Mouse (Mus musculus): ENCODE measurements at regions not wholly inside any gene's neighbourhood (a gene's known extent, or its start where the extent isn't known, plus 50 kb on each side); places are given as distances from the start of the nearest gene placed in this dataset.
"Not testable (repeated sequence)": the region's sequence is repeated elsewhere in the genome, so short reads cannot be mapped to it uniquely, and the experiment has no call there.

DNA sequence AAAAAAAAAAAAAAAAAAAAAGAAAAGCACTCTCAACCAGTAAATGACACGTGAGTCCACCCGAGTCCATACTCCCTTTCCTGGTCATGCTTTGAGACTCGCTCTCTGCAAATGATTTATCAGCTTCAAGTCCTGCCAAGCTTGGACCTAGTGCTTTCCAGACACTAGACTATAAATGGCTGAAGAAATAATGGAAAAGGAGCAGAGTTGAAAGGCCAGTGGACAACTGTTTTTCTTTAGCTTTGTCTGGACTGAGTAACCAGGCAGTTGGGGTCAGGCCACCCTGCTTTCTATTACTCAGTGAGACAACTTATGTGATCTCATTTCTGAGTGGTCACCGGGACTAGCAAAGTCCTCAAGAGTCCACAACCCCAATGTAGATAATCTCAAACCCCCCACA, 112.9 kb downstream of the Kcns3 start:
- no peak for DNase-seq (ENCODE audit: inconsistent age in 2 of 2, low spot score in 1 of 2)

DNA sequence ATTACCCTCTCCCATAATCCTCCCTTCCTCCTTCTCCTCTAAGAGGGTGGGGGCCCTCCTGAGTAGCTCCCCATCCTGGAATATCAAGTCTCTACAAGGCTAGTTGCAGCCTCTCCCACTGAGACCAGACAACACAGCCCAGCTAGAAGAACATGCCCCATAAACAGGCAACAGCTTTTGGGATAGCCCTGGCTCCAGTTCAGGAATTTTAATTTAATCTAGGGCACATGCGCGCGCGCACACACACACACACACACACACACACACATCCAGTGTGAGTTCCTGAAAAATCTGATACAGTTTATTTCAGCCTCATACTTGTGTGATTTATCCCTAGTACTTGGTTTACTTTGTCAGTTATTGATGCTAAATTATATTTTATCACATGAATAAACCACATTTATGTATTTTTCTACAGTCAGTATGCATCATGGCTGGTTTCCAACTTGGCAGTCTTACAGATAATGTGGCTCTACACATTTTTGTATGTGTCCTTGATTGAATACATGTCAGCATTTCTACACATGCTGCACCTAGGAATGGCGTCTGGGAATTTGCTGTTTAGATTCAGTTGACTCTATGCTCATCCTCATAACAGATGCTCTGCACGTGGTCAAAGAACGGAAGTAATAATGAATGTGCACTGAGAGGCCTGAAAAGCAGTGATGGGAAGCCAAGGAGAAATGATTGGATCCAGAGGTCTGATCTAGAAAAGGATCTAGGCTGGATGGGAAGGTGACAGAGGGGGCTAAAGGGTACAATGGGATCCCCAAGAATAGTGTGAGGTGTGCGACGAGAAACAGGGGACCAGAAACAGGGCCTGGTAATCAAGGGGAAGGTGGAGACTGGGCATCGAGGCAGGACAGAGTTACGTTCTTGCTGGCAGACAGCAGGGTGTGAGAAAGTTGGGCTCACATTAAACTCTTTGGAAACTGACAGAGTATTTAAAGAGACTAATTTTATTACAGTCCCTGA, 130.0 kb downstream of the Kcns3 start:
- no peak for DNase-seq (ENCODE audit: inconsistent age in 2 of 2, low spot score in 1 of 2)

DNA sequence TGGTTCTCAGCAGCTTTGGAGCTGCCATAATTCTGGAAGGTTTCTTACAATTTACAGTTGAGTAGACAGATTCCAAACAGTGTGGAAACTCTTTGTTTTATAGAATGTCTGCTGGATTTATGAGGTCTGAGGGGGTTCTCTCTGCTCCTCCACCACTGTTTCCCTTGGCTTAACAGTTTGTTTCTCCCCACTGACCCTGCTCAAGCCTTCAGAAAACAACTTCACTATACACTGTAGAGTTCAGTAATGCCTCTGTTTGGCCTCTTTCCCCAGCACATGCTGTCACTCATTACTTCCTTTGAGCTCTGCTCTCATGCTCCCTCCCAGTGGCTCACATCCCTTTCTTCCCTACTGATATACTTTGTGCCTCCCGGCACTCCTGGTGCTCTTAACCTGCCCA, 139.7 kb downstream of the Kcns3 start:
- no peak for DNase-seq (ENCODE audit: inconsistent age in 2 of 2, low spot score in 1 of 2)

DNA sequence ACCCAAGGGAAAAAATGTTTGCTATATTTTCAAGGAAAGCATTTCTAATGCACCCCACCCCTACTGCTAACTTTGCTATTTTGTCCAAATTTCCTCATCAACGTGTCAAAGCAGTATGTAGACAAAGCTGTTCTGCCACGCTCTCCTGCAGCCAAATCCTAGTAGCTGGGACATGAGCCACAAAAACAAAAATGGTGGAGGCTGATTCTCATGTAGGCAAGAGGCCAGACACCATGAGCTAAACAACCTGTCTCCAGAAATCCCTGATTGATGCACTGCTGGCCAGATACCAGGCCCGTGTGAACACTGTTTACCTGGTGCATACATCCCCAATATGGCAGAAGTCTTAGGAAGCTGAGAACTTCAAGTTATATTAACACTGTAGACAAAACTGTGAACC, 166.6 kb downstream of the Kcns3 start:
- no peak for DNase-seq (ENCODE audit: inconsistent age in 2 of 2, low spot score in 1 of 2)

DNA sequence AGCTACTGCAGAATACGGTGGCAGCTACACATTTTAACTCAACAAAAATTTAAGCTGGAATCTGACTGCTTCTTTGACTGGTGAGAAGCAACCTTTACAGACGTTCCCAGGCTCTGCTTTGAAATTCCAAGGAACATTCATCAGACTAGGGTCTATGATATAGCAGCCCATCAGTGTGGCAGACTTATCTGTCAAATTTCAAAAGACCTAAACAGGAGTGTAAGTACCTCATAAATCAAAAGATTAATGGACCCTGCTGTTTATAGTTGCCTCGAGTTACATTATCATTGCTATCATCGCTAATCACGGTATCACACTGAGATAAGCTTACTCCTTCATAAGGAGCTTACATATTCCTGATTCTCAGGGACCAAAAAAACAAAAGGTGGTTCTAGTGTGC, 201.7 kb downstream of the Kcns3 start:
- no peak for DNase-seq (ENCODE audit: inconsistent age in 2 of 2, low spot score in 1 of 2)

DNA sequence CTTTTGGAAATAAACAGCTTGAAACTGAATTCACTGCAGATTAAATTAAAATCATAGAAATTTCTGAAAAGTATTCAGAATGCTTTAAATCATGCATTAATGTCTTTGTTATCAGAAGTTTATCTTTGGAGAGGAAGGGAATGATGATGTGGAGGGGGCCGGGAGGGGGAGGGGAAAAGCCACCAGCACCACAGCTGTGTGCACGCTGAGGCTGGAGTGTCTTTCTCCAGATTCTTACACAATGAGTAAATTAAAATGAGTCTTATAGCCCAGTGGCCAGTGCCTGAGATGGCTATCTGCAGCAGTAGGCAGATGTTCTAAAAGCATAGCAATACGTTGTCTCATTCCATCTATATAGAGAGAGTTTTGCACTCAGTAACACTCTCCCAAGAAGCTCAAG, 209.8 kb downstream of the Kcns3 start:
- DNase-seq (ENCODE audit: inconsistent age in 2 of 2, low spot score in 1 of 2): no peak

DNA sequence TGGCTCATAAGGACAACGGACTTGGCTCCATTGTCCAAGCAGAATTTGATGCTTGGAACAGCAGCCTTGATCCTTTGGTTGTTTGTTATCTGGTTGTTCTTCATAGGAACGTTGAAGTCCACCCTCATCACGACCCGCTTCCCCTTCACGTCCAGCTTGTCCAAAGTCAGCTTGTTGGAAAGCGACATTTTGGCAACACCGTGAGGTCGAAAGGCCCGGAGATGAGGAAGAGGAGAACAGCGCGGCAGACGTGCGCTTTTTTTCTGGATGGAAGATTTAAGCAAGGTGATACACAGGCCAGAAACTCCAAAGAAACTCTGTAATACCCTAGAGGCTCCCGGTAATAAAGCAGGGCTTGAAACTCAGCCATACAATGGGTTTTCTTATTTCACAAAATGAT, 250.8 kb downstream of the Kcns3 start:
- not testable (repeated sequence) for DNase-seq (ENCODE audit: inconsistent age in 2 of 2, low spot score in 1 of 2)

DNA sequence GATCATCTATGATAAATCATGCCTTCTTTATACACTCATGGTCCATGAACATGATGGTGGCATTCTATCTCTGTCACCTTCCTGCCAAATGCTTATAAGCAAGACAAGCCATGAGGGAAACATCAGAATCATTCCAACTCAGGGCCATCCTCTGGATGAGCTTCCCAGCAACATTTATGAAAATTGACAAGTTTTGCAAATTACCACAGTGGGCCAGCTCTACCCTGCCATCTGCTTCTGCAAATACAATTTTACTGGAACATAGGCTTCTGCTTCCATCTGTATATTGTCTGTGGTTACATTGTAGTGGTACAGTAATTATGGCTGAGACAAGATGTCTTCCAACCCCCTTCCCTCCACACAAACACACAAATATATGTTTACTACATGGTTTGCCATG, 272.1 kb downstream of the Kcns3 start:
- DNase-seq (ENCODE audit: inconsistent age in 2 of 2, low spot score in 1 of 2): no peak

DNA sequence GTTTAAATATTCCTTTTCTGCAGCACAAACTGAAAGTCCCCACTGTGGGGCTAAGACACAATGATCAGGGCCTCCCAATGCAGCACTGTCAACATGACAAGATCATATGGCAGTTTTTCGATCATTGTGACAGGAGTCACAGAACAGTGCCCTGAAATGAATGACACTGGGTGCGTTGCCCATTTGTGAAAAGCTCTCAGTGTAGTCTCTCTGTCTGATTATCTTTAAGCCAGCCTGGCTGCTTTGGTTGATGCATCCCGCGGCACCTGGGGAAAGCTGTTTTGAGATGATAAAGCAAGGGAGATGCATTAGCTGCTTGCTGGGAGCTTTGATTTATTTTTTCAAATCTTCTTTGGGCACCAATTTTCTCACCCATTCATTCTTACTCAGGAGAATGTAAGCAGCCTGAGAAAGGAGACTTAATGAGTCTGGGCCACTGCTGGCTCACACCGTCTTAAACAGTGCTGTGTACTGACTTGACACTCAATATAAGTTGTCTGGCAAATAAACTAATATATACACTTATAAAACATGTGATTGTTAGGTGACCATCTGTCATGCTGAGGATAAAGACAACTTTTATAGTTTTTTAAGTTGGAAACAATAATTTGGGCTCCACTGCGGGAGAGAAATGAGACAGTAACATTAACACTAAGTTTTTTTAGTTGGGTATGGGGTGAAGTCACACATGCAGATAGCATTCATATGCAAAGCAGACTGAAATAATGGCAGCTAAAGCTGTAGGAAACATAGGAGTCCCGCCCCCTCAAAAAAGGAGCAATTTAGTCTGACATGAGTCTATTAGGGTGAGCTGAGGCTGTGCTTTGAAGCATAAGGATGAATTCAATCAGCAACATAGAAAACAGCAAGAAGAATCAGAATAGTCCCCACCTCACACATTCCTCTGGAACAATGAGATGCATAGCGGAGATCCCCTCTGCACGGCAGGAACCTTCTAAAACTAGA, 276.0 kb downstream of the Kcns3 start:
- DNase-seq (ENCODE audit: inconsistent age in 2 of 2, low spot score in 1 of 2): no peak

DNA sequence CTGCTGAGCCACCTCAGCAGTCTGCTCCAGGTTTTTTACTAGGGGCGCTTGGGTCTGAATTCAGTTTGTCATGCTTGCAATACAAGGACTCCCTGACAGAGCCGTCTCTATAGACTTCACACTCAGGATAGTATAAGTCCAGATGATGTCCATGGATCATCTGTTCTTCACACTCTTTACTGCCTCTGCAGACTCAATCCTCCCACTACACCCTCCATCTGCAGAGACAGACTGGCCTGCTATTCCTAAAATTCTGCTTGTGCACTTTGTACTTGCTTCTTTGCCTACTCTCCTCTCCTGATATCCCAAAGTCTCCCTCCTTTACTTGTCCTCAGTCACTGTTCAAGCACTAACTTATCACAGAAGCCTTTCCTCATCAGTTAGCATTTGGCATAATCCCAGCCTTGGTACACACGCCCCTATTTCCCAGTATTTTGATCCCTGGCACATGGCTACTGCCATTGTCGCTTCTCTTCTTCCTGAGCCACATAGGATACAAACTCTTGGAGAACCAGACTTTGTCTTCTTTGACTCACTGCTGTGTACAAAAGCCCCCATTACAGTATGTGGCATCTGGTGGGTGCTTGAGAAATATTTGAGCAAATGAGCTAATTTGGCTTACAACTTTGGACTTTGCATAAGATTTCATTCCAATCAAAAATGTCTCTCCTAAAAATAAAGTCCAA, 277.0 kb downstream of the Kcns3 start:
- DNase-seq (ENCODE audit: inconsistent age in 2 of 2, low spot score in 1 of 2): no peak

DNA sequence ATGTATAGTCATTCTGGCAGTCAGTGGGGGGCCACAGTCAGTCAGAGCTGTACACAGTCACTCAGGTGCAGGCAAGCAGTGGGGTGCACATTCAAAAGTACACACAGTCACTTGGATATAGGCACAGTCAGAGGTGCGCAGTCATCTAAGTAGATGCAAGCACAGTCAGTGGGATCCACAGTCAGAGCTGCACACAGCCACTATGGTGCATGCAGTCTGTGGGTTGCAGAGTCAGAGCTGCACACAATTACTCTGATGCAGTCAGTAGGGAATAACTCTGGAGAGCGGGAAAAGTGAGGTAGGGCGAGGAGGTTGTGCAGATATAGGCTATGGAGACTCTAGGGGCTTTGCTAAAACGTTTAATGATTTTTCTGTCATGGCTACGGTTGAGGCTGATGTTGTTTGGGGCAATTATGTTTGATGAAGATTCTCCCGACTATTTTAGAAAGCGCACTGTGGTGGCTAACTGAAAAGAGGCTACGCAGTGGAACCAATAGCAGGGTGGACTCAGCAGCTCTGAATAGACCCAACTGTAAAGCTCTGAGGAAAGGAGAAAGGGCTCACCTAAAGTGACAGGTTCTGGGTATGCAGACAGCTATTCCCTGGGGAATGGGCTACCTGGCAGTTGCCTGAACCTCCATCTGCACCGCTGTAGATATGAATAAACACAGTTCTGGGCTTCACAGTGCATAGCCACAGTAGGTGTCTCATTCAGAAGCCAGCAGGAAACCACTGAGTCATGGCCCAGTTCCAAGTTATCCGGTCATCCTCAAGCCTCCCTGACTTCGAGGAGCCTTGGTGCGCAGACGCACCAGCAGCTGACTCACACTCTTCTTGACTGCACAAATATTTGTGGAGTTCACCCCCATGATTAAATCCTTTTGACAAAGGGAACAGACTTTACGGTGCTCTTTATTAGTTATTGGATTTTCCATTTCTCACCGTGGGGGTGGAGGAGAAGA, 282.9 kb downstream of the Kcns3 start:
- DNase-seq (ENCODE audit: inconsistent age in 2 of 2, low spot score in 1 of 2): no peak

DNA sequence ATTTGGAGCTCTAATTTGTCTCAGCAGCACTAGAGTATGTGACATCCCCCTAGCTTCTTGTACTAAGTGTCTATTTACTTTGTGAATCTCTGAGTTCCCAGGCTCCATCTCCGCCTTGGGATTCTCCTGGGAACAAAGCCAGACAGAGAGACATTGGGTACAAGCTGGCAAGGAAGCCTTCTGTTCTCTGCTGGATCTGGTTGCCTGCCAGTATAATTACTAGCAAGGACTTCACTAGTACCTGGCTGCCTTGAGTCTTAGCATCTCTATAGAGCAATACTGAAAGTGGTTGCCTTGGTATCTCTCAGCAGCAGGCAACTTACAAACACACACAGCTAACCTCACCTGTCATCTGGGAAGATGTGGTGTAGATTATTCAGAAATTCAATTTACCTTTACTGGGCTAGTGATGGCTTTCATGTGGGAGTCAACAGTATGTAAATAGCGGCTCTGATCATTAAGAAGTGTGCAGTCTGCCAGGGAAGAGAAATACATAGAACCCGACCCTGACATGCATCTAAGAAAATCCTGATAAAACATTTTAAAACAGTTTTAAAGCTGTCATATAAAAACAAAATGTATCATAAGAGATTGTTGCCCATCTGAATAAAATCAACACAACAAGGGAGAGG, 283.8 kb downstream of the Kcns3 start:
- no peak for DNase-seq (ENCODE audit: inconsistent age in 2 of 2, low spot score in 1 of 2)

DNA sequence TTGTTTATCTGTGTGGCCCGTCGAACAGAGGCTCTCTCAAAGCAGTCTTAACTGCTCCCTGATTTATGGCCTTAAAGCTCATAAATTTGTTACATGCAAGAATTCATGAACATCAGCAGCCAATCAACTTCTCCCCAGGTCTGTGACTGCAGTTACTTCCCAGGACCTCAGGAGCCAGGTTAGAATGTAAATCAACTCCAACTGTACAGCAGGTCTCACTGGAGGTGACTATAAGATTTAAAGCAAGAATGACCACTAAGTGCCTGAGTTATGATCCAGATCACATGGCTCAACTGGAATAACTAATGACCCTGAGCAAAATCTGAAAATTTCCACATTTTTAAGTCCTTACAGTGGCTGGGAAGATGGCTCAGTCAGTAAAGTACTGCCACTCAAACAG, 285.6 kb downstream of the Kcns3 start:
- DNase-seq (ENCODE audit: inconsistent age in 2 of 2, low spot score in 1 of 2): no peak

DNA sequence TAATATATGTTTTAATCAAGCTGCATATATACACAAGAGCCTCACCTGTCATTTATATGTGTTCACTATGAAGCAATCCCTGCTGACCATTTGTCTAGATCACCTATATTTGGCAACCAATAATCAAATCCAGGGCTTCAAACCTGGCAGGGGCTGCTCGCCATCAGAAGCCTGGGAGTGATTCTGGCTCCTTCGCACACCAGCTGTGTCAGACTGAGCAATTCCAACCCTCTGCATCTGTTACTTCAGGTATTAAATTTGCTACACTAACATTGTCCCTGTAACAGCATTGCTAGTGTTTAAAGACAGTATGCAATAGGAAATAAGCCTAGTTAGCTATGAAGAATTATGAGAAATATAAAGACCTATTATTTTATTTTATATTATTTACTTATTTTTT, 330.5 kb downstream of the Kcns3 start:
- DNase-seq (ENCODE audit: inconsistent age in 2 of 2, low spot score in 1 of 2): no peak

DNA sequence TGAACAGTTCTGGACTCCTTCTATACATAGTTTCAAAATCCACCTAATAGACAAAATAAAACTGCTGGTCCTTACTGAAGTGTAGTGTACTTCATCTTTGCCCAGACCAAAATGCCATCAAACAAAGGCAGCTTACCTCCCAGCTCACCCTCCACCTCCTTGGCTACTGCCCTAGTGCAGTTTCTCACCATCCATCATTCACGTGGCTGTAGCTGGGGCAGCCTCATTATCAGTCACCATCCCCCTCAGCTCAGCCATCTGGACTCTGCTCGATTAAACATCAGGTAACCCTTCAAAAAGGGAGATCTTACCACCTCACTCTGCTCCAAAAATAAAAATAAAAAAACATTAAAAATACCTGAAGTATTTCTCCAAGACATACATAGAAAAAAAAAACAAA, 332.8 kb downstream of the Kcns3 start:
- no peak for DNase-seq (ENCODE audit: inconsistent age in 2 of 2, low spot score in 1 of 2)

DNA sequence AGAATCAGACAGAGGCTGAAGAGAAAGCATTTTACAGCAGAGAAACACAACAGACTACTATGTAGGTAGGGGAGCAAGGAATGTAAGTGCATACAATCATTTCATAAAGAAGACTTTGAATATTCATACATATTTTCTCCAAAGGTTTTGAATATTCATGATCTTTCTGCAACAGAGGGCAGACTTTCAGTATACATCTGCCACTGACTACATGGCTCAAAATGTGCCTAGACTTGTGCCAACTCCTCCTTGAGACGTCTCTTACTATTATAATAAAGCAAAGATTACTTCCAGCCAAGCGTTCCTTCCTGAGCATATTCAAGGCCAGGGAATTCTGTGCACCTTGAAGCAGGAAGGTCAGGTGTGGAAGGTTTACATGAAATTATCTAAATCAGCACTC, 333.3 kb downstream of the Kcns3 start:
- DNase-seq (ENCODE audit: inconsistent age in 2 of 2, low spot score in 1 of 2): no peak

DNA sequence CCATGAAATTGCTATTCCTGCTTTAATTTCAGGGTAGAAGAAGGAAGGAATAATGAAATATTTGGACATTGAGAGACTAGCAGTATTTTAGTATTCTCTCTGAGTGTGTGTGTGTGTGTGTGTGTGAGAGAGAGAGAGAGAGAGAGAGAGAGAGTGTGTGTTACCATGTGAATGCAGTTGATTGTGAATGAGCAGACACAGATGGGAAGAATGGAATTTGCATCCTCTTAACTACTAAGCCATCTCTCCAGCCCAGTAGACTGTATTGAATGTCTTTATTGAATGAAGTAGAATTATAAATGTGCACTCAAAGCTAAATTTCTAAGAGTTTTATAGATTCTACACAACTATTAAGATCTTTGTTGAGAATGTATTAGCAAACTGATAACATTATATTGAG, 340.3 kb downstream of the Kcns3 start:
- no peak for DNase-seq (ENCODE audit: inconsistent age in 2 of 2, low spot score in 1 of 2)

DNA sequence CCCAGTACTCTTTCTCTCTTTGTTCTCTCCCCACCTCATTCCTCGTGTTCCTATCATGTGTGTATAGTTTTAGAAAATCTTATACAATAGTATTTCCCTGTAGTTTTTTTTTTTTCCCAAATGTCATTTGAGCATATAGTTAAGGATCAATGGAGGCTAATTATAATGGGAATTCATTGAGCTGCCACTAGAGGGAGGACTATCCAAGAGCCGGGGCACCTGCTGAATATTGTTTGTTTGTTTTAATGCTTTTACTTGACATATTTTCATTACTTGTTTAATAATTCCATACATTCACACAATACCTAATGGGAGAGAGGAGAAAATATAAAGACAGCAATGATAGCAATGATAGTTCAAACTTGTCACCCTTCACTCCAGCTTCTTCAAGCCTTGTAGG, 346.4 kb downstream of the Kcns3 start:
- peak in 1 of 2 experiments; percentile 21 for DNase-seq (ENCODE audit: inconsistent age in 2 of 2, low spot score in 1 of 2)
